Mouse (Mus musculus): ENCODE measurements around the gene Mars. TPM values are rescaled to one million over a fixed set of nuclear protein-coding genes. Genes with fewer than 3 reads are reported as not detected.

Mars gene
- 41.3 TPM for polyA plus RNA-seq (2014; fragmentation: Illumina TruSeq; extraction: RNeasy Lipid Tissue Mini Kit (QIAGEN cat#74804); ENCODE audit: low read depth, low replicate concordance)

DNA sequence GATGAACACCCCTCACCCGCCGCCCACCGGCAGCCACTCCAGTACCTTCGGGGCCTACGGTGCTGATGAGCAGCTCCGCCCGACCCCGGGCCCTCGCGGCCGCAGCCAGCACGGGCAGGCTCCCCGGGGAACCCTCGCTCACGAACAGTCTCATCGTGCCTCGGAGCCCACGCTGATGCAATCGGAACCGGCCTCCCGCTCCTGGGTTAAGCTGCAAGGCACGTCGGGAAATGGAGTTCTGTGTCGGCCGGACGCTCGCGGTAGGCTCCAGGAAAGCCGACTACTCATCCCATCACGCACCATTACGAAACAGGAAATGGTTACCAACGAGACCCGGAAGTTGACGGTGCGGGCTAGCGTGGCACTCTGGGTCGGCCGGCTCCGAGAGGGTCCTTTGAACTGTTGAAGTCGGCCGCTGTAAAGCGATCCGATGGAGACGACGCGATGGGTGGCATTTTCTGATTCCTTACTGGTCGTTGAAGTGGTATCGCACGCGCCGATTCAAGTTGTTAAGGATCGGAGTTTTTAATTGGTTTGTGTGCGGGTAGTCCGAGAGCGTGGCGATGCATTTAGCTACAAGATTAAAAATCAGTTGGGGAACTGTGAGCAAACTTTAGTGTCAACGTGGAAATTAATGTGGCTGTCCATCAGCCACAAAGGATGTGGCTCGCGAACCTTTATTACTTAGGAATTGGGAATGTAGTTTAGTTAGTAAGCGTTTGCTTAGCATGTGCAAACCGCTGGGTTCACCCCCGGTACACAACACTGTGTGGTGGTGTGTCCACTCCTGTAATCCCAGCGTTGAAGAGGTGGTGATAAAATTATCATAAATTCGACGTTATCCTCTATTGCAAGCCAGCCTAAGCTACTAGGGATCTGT, at the start of gene Mars:
Gene Mars, minus strand, starts transcription at position 311 of the 880 bp plus-strand sequence.

DNA sequence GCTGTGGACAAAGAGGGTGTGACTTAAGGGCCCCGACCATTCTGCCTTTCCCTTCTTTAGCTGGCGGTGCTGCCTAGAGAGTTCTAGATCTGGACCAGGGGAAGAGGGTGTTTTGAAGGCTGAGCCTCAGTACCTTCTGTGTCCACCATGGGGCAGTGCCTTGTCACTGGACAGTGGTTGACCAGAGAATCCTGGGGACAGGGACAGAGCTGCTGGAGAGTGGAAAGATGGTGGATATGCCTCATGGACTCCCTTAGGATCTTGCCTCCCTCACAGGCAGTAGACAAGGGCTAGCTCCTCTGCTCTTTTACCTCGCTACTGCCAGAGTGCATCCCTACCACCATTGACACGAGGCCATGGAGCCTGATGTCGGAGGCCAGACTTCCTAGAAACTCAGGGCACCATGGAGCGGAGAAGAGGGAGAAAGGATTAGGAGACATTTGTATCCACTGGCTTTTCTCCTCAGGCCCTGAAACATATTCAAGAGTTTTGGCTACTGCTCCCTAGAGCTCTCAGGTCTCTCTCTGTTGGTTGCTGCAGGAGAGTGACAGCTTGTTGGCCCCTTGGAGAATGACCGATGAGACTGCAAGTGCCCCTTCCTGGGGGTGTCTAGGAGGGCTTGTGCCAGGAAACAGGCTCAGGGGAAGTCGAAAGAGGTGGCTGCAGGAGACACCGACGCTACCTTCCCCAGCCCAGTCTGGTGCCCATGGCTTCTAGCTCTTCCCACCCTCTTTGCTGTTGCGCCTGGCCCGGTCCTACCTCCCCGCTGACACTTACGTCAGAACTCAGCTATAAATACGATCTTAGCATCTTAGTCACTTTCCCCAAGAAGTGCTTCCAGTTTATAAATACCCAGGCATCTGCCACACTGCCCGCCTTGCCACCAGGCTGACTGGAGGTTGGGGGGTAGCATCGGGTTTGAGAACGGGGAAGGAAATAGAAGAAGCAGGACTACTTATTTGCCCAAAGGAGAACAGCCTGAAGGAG, 42.6 kb upstream of the Mars start, which contains the start of gene Inhbe:
Gene Inhbe, minus strand, starts transcription at position 503 of the 987 bp plus-strand sequence.

DNA sequence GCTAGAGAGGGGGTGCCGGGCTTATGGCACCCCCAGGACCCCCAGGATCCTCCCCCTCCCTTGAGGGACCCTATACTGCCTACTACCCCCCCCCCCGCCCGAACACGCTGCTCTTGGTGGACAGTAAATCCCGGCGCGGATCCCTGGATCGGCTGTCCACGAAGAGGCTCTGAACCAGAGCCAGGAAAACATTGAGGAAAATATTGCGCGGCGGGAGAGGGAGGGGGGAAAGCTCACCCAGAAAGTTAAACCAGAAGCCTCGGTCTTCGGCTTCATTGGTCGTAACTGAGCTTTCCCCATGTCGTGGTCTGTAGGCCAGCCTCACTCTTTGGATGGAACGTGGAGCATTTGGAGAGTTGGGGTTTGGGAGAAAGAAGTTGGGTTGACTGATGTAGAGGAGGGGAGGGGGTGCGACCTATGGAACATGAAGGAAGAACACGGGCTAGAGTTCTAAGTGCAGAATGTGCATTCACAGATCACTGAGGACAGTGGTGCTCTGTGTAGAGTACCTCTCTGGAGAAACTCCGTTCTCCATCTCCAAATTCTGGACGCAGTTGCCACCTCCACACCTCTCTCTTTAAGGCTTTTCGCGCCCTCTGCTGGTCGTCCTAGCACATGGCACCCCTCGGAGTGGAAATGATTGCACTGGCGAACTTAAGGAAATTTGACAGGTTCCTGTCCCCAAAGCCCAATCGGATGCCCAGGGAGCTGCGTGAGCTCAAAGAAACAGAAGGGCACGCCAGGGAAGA, 30.5 kb upstream of the Mars start, which contains the start of gene Gli1:
Gene Gli1, minus strand, starts transcription at position 84 of the 749 bp plus-strand sequence.

DNA sequence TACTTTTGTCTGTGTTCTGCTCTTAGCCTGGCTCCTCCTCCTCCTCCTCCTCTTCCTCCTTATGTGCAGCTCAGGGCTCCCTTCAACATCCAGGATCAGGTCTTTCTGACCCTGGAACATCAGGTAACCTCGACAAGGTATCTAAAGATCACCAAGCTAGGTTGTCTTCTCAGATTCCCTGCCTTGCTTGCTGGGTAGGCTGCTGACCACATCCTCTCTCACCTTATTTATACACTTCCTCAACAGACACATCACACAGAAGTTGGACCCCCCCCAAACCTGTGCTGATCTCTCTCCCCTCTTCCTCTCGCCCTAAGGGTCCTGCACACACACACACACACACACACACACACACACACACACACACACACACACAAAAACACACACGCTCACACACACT, 10.0 kb upstream of the Mars start, which contains the start of gene Arhgap9:
Gene Arhgap9, plus strand, starts transcription at position 344 of the 400 bp plus-strand sequence.

DNA sequence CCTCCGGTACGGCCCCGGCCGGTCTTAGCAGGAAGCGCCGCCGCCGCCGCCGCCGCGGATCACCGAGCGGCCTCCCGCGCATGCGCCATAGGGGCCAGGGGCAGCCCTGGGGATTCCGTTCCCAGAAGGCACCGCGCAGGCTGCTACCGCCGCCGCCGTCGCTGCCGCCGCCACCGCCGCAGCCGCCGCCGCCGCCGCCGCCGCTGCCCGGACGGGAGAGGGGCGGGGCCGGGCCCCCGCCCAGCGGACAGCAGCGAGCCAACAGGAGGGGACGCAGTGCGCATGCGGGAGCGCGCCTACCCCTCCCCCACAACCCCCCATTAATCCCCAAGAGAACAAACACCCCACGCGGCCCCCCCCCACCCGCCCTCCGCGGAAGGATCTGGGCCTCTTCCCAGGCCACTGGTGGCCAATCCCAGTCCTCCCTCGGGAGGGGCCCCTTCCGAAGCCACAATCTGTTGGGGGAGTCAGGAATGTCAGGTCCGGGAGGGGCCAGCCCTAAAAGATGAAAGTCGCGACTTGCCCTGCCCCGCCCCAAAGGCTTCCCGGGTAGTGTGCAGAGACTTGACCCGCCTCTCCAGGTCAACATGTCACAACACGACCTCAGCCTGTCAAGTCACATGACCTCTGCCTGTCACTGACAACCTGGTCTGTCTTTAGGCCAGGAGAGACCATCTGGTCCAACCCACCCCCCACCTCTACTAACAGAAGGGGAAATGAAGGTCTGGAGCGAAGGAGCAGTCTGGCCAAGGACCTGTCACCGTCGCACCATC, 22.6 kb downstream of the Mars start, which contains the start of gene Mbd6:
Gene Mbd6, minus strand, starts transcription at position 219 of the 773 bp plus-strand sequence.

DNA sequence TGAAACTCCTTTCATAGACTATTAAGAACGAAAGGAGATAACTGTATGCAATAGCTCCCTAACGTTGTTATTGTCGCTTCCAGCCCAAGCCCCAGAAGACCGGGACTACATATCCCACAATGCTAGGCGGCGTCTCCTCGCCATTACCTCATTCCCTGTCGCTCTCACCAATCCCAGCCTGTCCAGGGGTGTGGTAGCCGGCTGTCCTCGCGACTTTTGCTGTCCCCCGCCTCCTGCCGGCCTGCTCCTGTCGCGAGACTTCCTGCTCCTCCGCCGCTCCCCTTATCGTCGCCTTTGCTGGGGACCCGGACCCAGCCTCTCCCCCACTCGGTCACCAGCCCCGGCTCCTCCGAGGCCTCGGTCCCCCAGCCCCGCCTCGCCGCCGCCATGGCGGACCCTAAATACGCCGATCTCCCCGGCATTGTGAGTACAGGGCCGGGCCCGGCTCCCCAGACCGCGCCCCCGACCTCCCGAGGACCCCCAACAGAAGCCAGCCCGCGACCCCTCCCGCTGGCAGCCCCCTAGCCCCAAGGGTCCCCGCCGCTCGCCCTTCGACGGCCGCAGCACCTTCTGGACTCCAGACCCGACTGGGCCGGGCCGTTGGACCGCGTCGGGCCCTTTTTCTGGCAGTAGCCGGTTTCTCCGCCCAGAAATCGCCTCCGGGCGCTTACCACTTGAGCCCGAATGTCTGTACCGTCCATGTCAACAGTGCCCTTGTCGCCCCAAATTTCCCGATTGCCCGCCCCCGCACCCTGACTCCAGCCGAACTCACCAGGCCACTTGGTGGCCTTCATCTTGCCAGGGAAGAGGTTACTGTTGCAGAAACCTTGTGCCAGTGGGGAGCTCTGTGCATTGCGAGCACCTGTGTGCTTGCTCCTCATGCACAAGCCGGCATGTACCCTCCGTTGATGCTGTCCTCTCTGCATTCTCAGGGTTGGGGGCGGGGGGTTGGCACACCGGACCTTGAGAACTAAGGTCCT, 45.2 kb downstream of the Mars start, which contains the start of gene Dctn2:
Gene Dctn2, plus strand, starts transcription at position 257 of the 980 bp plus-strand sequence.

DNA sequence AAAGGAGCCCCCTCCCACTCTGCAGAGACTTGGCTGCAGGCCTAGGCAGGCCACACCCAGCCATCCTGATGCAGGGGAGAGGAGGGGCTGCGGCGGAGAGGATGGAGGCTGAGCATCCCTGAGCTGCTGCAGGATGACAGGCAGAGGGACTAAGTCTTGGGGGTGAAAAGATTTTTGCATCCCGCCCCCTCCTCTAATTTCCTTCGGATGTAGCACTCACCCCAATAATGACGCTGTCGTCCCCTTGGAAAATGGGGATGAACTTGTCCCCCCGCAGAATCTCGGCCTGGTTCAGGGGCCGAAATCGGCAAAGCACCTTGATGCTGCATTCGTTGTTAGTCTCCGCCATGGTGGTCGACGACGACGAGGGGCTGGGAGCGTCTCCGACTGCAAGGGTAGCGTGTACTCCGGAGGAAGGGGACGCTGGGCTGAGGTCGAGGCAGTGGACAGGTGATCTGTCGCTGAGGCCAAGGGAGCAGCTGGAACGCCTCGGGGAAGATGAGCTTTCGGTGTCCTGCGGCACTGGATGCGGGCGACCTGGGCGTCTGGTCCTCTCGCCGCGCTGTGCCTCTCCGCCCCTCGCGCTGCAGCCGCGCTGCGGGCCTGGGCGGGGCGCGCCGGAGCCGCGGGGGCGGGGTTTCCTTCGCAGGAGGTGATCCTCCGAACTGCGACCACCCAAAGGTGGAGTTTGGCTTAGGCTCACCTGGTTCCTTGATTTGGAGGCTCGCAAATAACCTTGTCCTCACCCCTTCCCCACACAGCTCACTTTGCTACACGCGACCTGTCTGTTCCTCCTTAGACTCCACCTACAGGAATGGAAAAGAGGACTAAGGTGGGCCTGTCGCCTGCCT, 48.8 kb downstream of the Mars start, which contains the start of gene Kif5a:
Gene Kif5a, minus strand, starts transcription at position 801 of the 851 bp plus-strand sequence.

Other genes with a start within 250 kb of the Mars start
- gene Cdk4, start 248.3 kb downstream of the Mars start, polyA plus RNA-seq (2014; fragmentation: Illumina TruSeq; extraction: RNeasy Lipid Tissue Mini Kit (QIAGEN cat#74804); ENCODE audit: low read depth, low replicate concordance): 186 TPM
- 87.3 TPM for gene Tspan31, start 241.5 kb downstream of the Mars start, polyA plus RNA-seq (2014; fragmentation: Illumina TruSeq; extraction: RNeasy Lipid Tissue Mini Kit (QIAGEN cat#74804); ENCODE audit: low read depth, low replicate concordance)
- gene Agap2, start 236.5 kb downstream of the Mars start, polyA plus RNA-seq (2014; fragmentation: Illumina TruSeq; extraction: RNeasy Lipid Tissue Mini Kit (QIAGEN cat#74804); ENCODE audit: low read depth, low replicate concordance): 3.9 TPM
- 160 TPM for gene Os9, start 190.7 kb downstream of the Mars start, polyA plus RNA-seq (2014; fragmentation: Illumina TruSeq; extraction: RNeasy Lipid Tissue Mini Kit (QIAGEN cat#74804); ENCODE audit: low read depth, low replicate concordance)
- 73.3 TPM for gene B4galnt1, start 146.6 kb downstream of the Mars start, polyA plus RNA-seq (2014; fragmentation: Illumina TruSeq; extraction: RNeasy Lipid Tissue Mini Kit (QIAGEN cat#74804); ENCODE audit: low read depth, low replicate concordance)
- 1.5 TPM for gene Slc26a10, start 131.1 kb downstream of the Mars start, polyA plus RNA-seq (2014; fragmentation: Illumina TruSeq; extraction: RNeasy Lipid Tissue Mini Kit (QIAGEN cat#74804); ENCODE audit: low read depth, low replicate concordance)
- gene Arhgef25, start 121.7 kb downstream of the Mars start, polyA plus RNA-seq (2014; fragmentation: Illumina TruSeq; extraction: RNeasy Lipid Tissue Mini Kit (QIAGEN cat#74804); ENCODE audit: low read depth, low replicate concordance): 29.2 TPM
- gene Dtx3, start 116.1 kb downstream of the Mars start, polyA plus RNA-seq (2014; fragmentation: Illumina TruSeq; extraction: RNeasy Lipid Tissue Mini Kit (QIAGEN cat#74804); ENCODE audit: low read depth, low replicate concordance): 73.3 TPM
- 87.8 TPM for gene Pip4k2c, start 100.2 kb downstream of the Mars start, polyA plus RNA-seq (2014; fragmentation: Illumina TruSeq; extraction: RNeasy Lipid Tissue Mini Kit (QIAGEN cat#74804); ENCODE audit: low read depth, low replicate concordance)
- 2.7 TPM for gene Kif5a, start 48.4 kb downstream of the Mars start, polyA plus RNA-seq (2014; fragmentation: Illumina TruSeq; extraction: RNeasy Lipid Tissue Mini Kit (QIAGEN cat#74804); ENCODE audit: low read depth, low replicate concordance)
- 189 TPM for gene Dctn2, start 45.4 kb downstream of the Mars start, polyA plus RNA-seq (2014; fragmentation: Illumina TruSeq; extraction: RNeasy Lipid Tissue Mini Kit (QIAGEN cat#74804); ENCODE audit: low read depth, low replicate concordance)
- gene Mbd6, start 22.8 kb downstream of the Mars start, polyA plus RNA-seq (2014; fragmentation: Illumina TruSeq; extraction: RNeasy Lipid Tissue Mini Kit (QIAGEN cat#74804); ENCODE audit: low read depth, low replicate concordance): 36.5 TPM
- 9.8 TPM for gene Arhgap9, start 10.2 kb upstream of the Mars start, polyA plus RNA-seq (2014; fragmentation: Illumina TruSeq; extraction: RNeasy Lipid Tissue Mini Kit (QIAGEN cat#74804); ENCODE audit: low read depth, low replicate concordance)
- gene Gli1, start 30.2 kb upstream of the Mars start, polyA plus RNA-seq (2014; fragmentation: Illumina TruSeq; extraction: RNeasy Lipid Tissue Mini Kit (QIAGEN cat#74804); ENCODE audit: low read depth, low replicate concordance): 9.5 TPM
- gene Inhbe, start 42.6 kb upstream of the Mars start, polyA plus RNA-seq (2014; fragmentation: Illumina TruSeq; extraction: RNeasy Lipid Tissue Mini Kit (QIAGEN cat#74804); ENCODE audit: low read depth, low replicate concordance): not detected
- not detected for gene Inhbc, start 58.6 kb upstream of the Mars start, polyA plus RNA-seq (2014; fragmentation: Illumina TruSeq; extraction: RNeasy Lipid Tissue Mini Kit (QIAGEN cat#74804); ENCODE audit: low read depth, low replicate concordance)
- 70.1 TPM for gene R3hdm2, start 68.5 kb upstream of the Mars start, polyA plus RNA-seq (2014; fragmentation: Illumina TruSeq; extraction: RNeasy Lipid Tissue Mini Kit (QIAGEN cat#74804); ENCODE audit: low read depth, low replicate concordance)
- 2.2 TPM for gene Stac3, start 189.9 kb upstream of the Mars start, polyA plus RNA-seq (2014; fragmentation: Illumina TruSeq; extraction: RNeasy Lipid Tissue Mini Kit (QIAGEN cat#74804); ENCODE audit: low read depth, low replicate concordance)
- 10.1 TPM for gene Ndufa4l2, start 203.2 kb upstream of the Mars start, polyA plus RNA-seq (2014; fragmentation: Illumina TruSeq; extraction: RNeasy Lipid Tissue Mini Kit (QIAGEN cat#74804); ENCODE audit: low read depth, low replicate concordance)
- 75.6 TPM for gene Shmt2, start 210.7 kb upstream of the Mars start, polyA plus RNA-seq (2014; fragmentation: Illumina TruSeq; extraction: RNeasy Lipid Tissue Mini Kit (QIAGEN cat#74804); ENCODE audit: low read depth, low replicate concordance)
- 23.4 TPM for gene Nxph4, start 222.8 kb upstream of the Mars start, polyA plus RNA-seq (2014; fragmentation: Illumina TruSeq; extraction: RNeasy Lipid Tissue Mini Kit (QIAGEN cat#74804); ENCODE audit: low read depth, low replicate concordance)